Mouse (Mus musculus) lung, embryonic 16.5 days (tissue): ENCODE measurements around the gene Morf4l2. TPM values are rescaled to one million over a fixed set of nuclear protein-coding genes. Genes with fewer than 3 reads are reported as not detected.
"Not testable (repeated sequence)": the region's sequence is repeated elsewhere in the genome, so short reads cannot be mapped to it uniquely, and the experiment has no call there.

Experiments
- ATAC-seq: fragments of 200-750 bp; cut with Nextera tagmentation; 2 replicates; pipeline ENCODE4 v1.8.0; 2017; ENCODE audit warnings: low read depth, mild to moderate bottlenecking, moderate library complexity
- H3K27ac ChIP-seq: fragments of 300-500 bp; sonication (generic); 2 replicates; pipeline ENCODE4 v1.5.1; 2014; ENCODE audit warnings: mild to moderate bottlenecking, control low read depth, low read length
- H3K27me3 ChIP-seq: fragments of 300-500 bp; sonication (generic); 2 replicates; pipeline ENCODE4 v1.6.1; 2014; ENCODE audit warnings: low read depth, low read length, mixed read lengths; ENCODE audit not compliant: control insufficient read depth, insufficient read depth
- H3K36me3 ChIP-seq: fragments of 300-500 bp; sonication (generic); 2 replicates; pipeline ENCODE4 v1.6.1; 2014; ENCODE audit warnings: low read length; ENCODE audit not compliant: control insufficient read depth, insufficient read depth
- H3K4me1 ChIP-seq: fragments of 300-500 bp; sonication (generic); replicated peaks from 2 replicates; pipeline ENCODE4 v1.6.1; 2014; ENCODE audit warnings: low read length, mixed read lengths; ENCODE audit not compliant: control insufficient read depth, insufficient read depth
- H3K4me2 ChIP-seq: fragments of 300-500 bp; sonication (generic); 2 replicates; pipeline ENCODE4 v1.6.1; 2014; ENCODE audit warnings: low read depth, low read length, control low read depth
- H3K4me3 ChIP-seq: fragments of 300-500 bp; sonication (generic); 2 replicates; pipeline ENCODE4 v1.5.1; 2014; ENCODE audit warnings: mild to moderate bottlenecking, low read length, control low read depth
- H3K9ac ChIP-seq: fragments of 300-500 bp; sonication (generic); 2 replicates; pipeline ENCODE4 v1.6.1; 2014; ENCODE audit warnings: low read length, control low read depth
- H3K9me3 ChIP-seq: fragments of 300-500 bp; sonication (generic); 2 replicates; pipeline ENCODE4 v1.6.1; 2016; ENCODE audit warnings: low read length; ENCODE audit not compliant: control insufficient read depth
- WGBS: fragments of 180-500 bp; shearing (Covaris S2); extraction: QIAGEN DNeasy Blood & Tissue Kit; methylation state at CpG from one replicate; pipeline ENCODE4 v1.1.7; 2014; 5-methylcytosine and 5-hydroxymethylcytosine counted together
- polyA plus RNA-seq: library from polyadenylated mRNA; unstranded; fragments of >200 nt; fragmentation: Nextera tagmentation; extraction: Ambion mirVana; gene quantifications from 2 replicates; pipeline ENCODE4 v1.2.1, GENCODE M21; 2015

Morf4l2 gene
- polyA plus RNA-seq, 1 experiment from 2014 or later, result 543 TPM

DNA sequence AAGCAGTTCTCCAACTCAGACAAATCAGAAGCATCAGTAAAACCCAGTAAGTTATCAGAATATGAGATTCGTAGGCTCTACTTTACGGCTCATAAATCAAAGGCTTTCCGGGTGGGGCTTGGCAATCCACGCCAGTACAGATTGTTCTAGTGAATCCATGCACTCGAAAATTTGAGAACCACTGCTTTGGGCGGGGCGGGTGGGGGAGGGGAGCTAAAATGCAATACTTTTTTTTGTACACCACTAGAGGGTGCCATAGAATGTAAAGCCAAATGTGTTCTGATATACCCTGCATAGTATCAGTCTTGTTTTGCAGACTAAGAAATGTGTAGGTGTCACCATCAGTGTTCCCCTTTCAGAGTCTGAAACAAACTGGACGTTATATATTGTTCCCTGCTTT lies 1.2 kb upstream of the Morf4l2 start:
- 68% methylated on average over 8 of the region's 8 CpGs for WGBS
- no peaks in the 10 kb centered on the region for H3K9me3 ChIP-seq
- H3K4me1 ChIP-seq, result no peaks in the 10 kb centered on the region
- ATAC-seq, result no peak
- H3K27me3 ChIP-seq, result no peaks in the 10 kb centered on the region
- no peaks in the 10 kb centered on the region for H3K36me3 ChIP-seq
- no peak overlapping the region for H3K4me2 ChIP-seq
- no peak overlapping the region for H3K27ac ChIP-seq
- H3K9ac ChIP-seq, result no peak overlapping the region
- H3K4me3 ChIP-seq, result no peak overlapping the region

DNA sequence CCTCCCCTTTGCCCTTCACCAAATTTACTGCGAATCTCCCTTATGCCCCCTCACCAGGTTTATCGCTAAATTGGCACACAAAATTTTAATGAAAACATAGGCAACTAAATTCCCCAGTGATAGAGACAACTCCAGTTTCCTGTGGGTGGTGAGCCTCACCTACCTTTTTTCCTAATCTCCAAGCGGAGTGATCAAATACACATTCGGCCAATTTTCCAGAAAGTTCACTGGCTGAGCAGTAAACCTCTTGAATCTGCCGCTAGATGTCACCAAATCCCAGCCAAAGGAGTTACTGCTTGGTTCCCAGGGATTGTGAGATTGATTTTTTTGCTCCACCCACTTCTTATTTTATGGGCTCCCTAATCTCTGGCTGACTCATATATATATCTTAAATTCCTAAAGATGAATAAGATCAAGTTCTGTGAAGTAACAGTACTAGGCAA lies 808 bp downstream of the Morf4l2 start:
- Histone ChIP-seq H3K4me1 (no peaks in the 10 kb centered on the region; the same call in 1 of the 2 replicates), H3K4me2 (peak overlapping the region; percentile 58), H3K27me3 (no peaks in the 10 kb centered on the region), H3K36me3 (no peaks in the 10 kb centered on the region), H3K27ac (peak overlapping the region; percentile 91), H3K4me3 (peak overlapping the region; percentile 55), H3K9me3 (no peaks in the 10 kb centered on the region), H3K9ac (peak overlapping the region; percentile 70)
- WGBS, result 13% methylated on average over 5 of the region's 5 CpGs
- no peak for ATAC-seq

DNA sequence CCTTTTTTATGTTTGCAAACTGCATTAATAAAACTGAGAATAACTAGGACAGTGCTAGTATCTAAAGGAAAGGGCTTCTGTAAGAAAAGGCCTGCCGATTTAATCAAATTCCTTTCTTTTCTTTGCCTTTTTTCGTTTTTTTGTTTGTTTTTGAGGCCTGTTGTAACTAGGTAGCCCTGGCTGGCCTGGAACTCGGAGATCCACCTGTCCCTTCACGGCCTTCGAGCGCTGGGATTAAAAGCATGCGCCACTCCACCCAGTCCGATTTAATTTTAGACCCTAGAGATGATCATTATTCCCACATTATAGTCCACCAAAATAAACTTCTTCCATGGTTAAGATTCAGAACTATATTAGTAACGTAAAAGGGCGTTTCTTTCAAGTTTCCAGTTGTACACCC lies 1.2 kb downstream of the Morf4l2 start:
- ATAC-seq, result no peak
- no peaks in the 10 kb centered on the region; the same call in 1 of the 2 replicates for H3K4me1 ChIP-seq
- H3K36me3 ChIP-seq, result no peaks in the 10 kb centered on the region
- H3K27ac ChIP-seq, result peak overlapping the region; percentile 91
- H3K4me2 ChIP-seq, result peak overlapping the region; percentile 58
- H3K4me3 ChIP-seq, result peak overlapping the region; percentile 55
- H3K27me3 ChIP-seq, result no peaks in the 10 kb centered on the region
- H3K9ac ChIP-seq, result peak overlapping the region; percentile 70
- no peaks in the 10 kb centered on the region for H3K9me3 ChIP-seq
- 26% methylated on average over 10 of the region's 10 CpGs for whole genome bisulfite sequencing

DNA sequence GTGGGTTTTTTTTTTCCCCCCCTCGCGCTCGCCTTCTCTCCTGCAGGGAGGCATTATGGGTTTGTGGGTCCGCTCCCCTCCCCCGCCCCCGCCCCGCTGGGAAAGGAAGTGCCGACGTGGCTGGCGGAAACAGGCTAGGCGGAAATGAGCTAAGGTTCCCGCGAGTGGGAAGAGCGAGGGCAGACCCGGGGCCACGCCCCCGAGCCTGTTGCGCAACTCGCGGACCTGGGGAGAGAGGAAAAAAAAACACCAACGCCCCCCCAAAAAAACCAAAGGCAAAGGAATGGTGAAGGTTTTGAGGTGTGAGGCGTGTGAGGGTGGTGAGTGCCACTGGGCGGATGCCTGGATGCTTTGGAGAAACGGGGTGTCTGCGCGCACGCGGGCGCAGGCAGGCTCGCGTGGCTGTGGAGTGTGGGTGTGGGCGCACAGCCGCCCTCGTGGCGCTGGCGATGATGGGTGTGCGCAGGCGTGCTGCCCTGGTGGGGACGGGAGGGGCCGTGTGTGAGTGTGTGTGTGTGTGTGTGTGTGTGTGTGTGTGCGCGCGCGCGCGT lies 1.8 kb downstream of the Morf4l2 start:
- Histone ChIP-seq H3K36me3 (no peaks in the 10 kb centered on the region), H3K9ac (peak overlapping the region; percentile 70), H3K4me1 (no peaks in the 10 kb centered on the region; the same call in 1 of the 2 replicates), H3K27ac (peak overlapping the region; percentile 91), H3K4me3 (peak overlapping the region; percentile 55), H3K27me3 (no peaks in the 10 kb centered on the region), H3K9me3 (no peaks in the 10 kb centered on the region), H3K4me2 (peak overlapping the region; percentile 58)
- ATAC-seq, result peak; percentile 80
- 21% methylated on average over 43 of the region's 46 CpGs for WGBS

DNA sequence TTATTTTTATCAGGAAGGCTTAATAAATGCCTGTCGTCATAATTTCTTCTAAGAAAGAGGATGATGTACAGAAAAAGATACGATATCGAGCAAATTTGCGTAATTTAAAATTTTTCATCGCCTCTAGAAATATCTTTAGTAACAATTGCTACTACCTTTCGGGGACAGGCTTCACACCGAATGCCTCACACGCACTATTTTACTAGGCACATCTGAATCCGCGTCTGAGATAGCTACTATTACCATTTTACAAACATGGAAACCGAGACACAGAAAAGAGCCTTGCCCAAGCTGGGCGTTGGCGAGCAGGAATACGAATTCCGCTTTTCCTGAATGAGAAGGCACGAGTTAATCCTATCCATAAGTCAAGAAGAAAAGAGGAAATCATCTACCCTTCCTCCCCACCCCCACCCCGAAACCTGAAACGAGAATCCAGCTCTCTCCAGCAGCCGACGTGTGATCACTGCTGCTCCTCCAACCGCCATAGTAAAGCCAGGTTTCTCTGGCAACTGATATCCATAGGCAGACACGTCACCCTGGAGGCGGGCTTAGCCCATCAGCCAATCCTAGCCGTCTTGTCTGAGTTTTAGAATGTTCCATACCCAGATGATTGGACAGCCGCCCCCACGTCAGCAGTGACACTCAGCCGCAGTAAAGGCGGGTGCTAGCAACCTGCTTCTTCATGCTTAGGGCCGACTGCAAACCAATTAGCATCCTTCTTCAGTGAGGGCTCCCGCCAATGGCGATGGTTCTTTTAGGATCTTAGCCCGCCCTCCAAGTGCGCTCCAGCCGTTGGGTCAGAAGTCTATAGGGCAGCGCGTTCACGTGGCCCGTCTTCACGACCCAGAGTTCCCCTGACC lies 2.5 kb downstream of the Morf4l2 start:
- no peaks in the 10 kb centered on the region; the same call in 1 of the 2 replicates for H3K4me1 ChIP-seq
- no peak overlapping the region for H3K4me2 ChIP-seq
- H3K9ac ChIP-seq, result peak overlapping the region; percentile 72
- H3K4me3 ChIP-seq, result peak overlapping the region; percentile 61
- ATAC-seq, result peak; percentile 97
- H3K9me3 ChIP-seq, result no peaks in the 10 kb centered on the region
- peak overlapping the region; percentile 91 for H3K27ac ChIP-seq
- no peaks in the 10 kb centered on the region for H3K27me3 ChIP-seq
- H3K36me3 ChIP-seq, result no peaks in the 10 kb centered on the region
- WGBS, result 13% methylated on average over 39 of the region's 39 CpGs

DNA sequence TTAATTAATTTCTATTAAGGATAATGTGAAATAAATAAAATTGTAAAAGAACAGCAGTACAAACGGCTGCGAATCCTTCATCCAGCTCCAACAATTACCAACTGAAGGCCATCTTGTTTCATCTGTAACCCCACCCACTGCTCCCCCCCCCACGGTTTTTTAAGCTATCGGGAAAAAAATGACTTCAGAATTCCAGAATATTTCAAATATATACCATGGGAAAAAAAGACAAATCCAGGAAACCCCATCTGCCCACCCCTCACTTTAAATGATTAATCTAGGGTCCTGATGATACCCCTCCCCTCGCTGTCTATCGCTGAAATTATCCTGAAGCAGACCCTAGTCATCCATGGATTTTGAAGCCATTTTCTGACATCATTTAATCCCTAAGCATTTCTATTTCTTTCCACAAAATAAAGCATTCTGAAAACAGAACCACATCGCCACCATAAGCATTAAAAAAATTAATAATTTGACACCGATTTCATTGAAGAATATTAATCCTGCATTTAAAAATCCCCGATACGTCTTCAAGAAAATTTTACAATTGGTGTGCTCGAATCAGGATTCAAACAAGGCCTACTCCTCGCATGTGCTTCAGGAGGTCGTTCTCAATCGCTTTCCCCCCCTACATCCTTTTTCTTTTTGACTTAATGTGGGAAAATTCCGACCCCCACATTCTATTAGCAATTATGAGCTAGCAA lies 3.3 kb downstream of the Morf4l2 start:
- Histone ChIP-seq H3K27ac (peak overlapping the region; percentile 85), H3K4me3 (peak overlapping the region; percentile 61), H3K36me3 (no peaks in the 10 kb centered on the region; the same call in 1 of the 2 replicates), H3K9ac (peak overlapping the region; percentile 72), H3K27me3 (no peaks in the 10 kb centered on the region), H3K4me2 (0 out of 2 replicates have a peak overlapping the region, but pooled peaks have one; percentile 2), H3K9me3 (no peaks in the 10 kb centered on the region), H3K4me1 (no peaks in the 10 kb centered on the region; the same call in 1 of the 2 replicates)
- 18% methylated on average over 15 of the region's 15 CpGs for WGBS
- ATAC-seq, result no peak

DNA sequence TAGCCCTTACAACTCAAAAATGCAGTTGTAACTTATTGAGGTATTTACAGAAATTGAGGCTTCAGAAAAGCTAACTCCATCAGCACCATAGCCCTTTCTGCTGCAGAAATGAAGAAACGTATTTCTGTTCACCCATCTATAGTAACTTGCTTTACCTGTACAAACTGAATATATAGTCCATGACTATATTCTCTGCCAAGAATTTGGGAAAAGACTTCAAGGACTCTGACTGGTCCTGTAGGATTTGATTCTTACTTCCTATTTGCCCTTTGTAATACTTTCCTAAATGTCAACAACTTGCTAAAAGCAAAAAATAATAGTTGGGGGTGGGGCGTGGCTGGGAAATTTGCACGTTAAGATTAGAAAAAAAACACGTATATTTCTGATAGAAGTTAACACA lies 11.5 kb downstream of the Morf4l2 start:
- H3K4me2 ChIP-seq, result no peak overlapping the region
- 75% methylated on average over 4 of the region's 4 CpGs for WGBS
- H3K9me3 ChIP-seq, result no peaks in the 10 kb centered on the region
- no peaks in the 10 kb centered on the region for H3K27me3 ChIP-seq
- H3K4me1 ChIP-seq, result no peaks in the 10 kb centered on the region
- peaks cover 5% of the 10 kb centered on the region; the same call in 1 of the 2 replicates for H3K36me3 ChIP-seq
- ATAC-seq, result no peak
- H3K27ac ChIP-seq, result no peak overlapping the region
- no peak overlapping the region for H3K9ac ChIP-seq
- no peak overlapping the region for H3K4me3 ChIP-seq

DNA sequence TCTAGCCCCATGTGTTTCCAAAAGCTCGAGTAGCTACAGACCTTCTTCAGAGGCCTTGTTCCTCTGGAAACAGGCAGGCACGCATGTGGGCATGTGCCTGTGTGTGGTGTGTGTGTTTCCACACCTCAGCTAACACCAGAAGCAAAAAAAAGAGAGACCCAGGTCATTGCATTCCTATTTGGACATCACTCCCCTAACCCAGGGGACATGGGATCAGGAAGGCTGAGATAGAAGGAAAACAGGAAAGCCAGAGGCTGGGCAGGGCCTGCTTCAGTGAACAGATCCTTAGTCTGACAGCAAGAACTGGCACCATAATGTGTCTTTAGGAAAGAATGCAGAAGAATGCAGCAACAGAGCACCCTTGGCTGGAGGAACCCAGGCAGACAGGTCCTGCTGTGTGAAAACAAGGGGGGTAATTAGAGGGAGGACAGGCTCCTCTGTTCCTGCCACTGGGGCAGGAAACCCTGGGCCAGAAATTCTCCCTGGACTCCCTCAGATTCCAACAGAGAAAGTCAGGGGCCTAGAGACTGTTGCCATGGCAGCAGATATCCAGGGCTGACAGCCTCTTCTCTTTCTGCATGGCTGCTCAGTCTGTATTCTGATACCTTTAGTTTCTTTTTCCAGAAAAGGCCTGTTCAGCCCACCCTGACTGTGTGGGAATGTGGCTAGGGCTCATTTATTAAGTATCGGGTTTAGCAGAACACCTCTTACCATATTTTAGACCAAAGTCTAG lies 28.6 kb downstream of the Morf4l2 start:
- WGBS, result 46% methylated on average over 3 of the region's 3 CpGs

More for the DNA sequence above, 28.6 kb downstream of the Morf4l2 start:
- not testable (repeated sequence) for H3K4me3 ChIP-seq, H3K4me1 ChIP-seq, H3K9ac ChIP-seq, H3K9me3 ChIP-seq, H3K27me3 ChIP-seq, H3K36me3 ChIP-seq, ATAC-seq, H3K27ac ChIP-seq, H3K4me2 ChIP-seq
